Mouse (Mus musculus) Patski (cell line): ENCODE data around the gene Dhx57. TPM values are rescaled to one million over a fixed set of nuclear protein-coding genes. Genes with fewer than 3 reads are reported as not detected.

ENCODE experiments used
- ATAC-seq: fragments of 100-300 bp; one replicate; pipeline ENCODE4 v1.8.0; 2021
- CTCF ChIA-PET: fragments of 350-600 bp; sonication (Branson Sonifier 250); formaldehyde crosslinking; loops from one replicate; lab custom pipeline; 2022; ENCODE audit warnings: inconsistent platforms; lab: Charles Lee
- POLR2A ChIA-PET: fragments of 350-600 bp; sonication (Branson Sonifier 250); formaldehyde crosslinking; loops from one replicate; lab custom pipeline; 2022; ENCODE audit warnings: antibody characterized with exemption, inconsistent platforms; lab: Charles Lee
- DNase-seq: peaks from one replicate; pipeline ENCODE4 v3.0.0-alpha.2; 2011; ENCODE audit warnings: low read depth, low spot score
- H3K27me3 ChIP-seq: fragments of 371-371 bp; one replicate; pipeline ENCODE4 v1.5.1; 2021
- CTCF ChIP-seq: fragments of 100-300 bp; IDR thresholded peaks from one replicate; pipeline ENCODE4 v1.5.1; 2021
- in situ Hi-C: fragments of 300-500 bp; cut with MboI; formaldehyde crosslinking; loops from 3 replicates; pipeline ENCODE4 v1.11.1; 2018; ENCODE audit warnings: low pct_unique_long_range_greater_than_20kb, mixed read lengths
- polyA plus RNA-seq: library from polyadenylated mRNA; unstranded; gene quantifications from one replicate; pipeline ENCODE4 v1.2.3, GENCODE M21; 2021

Dhx57 gene
- polyA plus RNA-seq, 1 experiment from 2014 or later, result 21.1 TPM

DNA sequence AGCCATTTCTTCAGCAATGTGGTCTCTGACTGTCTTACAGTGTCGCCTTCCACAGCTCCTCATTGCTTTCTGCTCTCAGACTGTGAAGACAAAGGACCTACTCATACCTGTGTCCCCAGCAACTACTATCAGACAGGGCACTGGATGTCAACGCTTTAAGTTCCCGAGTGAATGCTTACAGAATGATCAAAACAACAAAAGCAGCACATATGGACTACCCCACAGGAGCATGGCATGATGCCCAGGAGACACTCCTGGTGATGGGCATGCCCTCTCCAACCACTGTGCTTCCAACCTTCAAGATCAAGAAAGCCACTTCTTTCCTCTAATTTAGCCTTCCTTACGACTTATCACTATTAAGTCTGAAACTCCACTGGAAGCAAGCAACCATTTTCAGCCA is 23.2 kb downstream of the Dhx57 start:
- in situ Hi-C loops, result no loop called here
- no peak for DNase-seq
- POLR2A ChIA-PET, result interaction anchor here (0.5 kb wide), 1 partner anchor 26 kb away, joined by 6 read pairs; no protein-coding TSS in a partner anchor
- ATAC-seq, result no peak
- CTCF ChIA-PET, result no interaction called here
- no peaks in the 10 kb centered on the region for H3K27me3 ChIP-seq
- TF ChIP-seq CTCF, result no peak

DNA sequence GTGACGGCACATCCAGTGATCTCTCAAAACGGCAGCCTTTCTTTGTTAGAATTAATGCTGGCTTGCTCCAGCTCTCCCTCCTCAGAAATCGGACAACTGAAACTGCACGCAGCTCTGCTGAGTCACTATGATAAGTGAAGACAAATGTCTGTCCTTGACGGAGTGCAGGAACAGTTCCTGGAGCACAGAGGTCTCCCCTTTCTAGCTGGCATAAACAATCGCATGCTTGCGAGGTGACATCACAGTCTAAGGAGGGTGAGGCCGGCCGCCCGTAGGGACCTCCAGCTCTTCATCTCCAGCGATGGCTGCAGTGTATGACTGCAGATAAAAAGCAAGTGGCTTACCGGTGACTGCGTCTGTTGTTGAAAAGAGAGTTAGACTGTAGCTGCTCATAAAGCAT is 35.1 kb downstream of the Dhx57 start:
- ChIA-PET CTCF (interaction anchor here (0.8 to 1.2 kb wide), 3 partner anchors 9 to 35 kb away, joined by 3 to 4 read pairs (median 3); partner anchors contain the start of genes Dhx57 and Morn2), POLR2A (interaction anchor here (1.7 kb wide), 1 partner anchor 21 kb away, joined by 6 read pairs; no protein-coding TSS in a partner anchor)
- DNase-seq (peak; percentile 61), ATAC-seq (peak; percentile 81)
- H3K27me3 ChIP-seq, result no peaks in the 10 kb centered on the region
- no peak for TF ChIP-seq CTCF
- in situ Hi-C loops, result no loop called here

DNA sequence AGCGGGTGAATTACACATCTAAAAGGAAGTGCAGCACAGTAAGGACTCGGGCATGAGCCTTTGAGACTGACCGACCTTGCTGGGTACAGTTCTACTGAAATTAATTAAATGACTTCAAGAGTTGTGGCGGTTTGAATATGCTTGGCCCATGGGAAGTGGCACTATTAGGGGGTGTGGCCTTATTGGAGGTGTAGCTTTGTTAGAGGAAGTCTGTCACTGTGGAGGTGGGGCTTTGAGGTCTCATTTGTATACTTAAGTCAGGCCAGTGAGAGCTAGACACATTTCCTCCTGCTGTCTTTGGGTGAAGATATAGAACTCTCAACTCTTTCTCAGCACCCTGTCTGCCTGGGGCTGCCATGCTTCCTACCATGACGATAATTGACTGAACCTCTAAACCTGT is 35.9 kb downstream of the Dhx57 start:
- POLR2A ChIA-PET, result interaction anchor here (0.6 to 1.7 kb wide), 2 partner anchors 20 to 31 kb away, joined by 5 to 6 read pairs; no protein-coding TSS in a partner anchor

DNA sequence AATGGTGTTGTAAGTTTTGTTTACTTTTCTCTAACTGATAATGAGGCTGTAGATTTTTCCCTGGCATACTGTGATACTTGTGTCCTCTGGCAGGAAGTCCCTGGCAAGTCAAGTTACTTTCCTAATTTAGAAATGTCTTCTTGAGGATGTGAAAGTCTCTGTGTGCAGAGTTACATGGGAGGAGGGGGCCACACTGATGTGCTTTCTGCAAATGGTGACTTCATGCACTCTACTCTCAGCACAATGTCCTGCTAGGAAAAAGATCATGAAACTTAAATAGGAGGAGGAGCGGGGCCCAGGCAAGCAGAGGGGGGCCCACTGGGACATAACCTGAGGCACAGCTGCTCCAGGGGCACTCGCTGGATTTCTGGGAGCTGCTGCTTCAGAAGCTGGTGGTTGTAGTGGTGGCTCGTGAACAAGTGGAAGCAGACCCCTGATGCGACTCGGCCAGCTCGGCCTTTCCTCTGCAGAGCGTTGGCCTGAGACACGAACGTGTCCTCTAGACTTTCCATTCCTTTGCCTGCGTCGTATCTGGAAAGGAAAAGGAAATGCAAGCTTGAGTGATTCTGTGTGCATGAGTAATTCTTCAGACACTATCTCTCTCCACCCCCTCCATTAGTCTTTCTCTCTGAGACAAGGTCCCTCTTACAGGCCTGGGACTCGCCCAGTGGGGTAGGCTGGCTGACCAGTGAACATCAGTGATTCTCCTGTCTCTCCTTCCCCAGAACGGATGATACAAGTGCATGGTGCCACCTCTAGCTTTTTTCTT is 37.3 kb downstream of the Dhx57 start:
- ChIA-PET POLR2A (no interaction called here), CTCF (interaction anchor here (0.9 to 1.1 kb wide), 2 partner anchors 10 to 29 kb away, joined by 3 to 4 read pairs; partner anchors contain the start of gene Gemin6)
- H3K27me3 ChIP-seq, result no peaks in the 10 kb centered on the region
- peak; percentile 22 for DNase-seq
- ATAC-seq, result peak; percentile 49
- in situ Hi-C loops, result no loop called here
- no peak for TF ChIP-seq CTCF

More for the DNA sequence above, 35.9 kb downstream of the Dhx57 start:
- DNase-seq (no peak), ATAC-seq (no peak)
- H3K27me3 ChIP-seq, result no peaks in the 10 kb centered on the region
- in situ Hi-C loops, result no loop called here
- CTCF ChIA-PET, result no interaction called here
- no peak for TF ChIP-seq CTCF

DNA sequence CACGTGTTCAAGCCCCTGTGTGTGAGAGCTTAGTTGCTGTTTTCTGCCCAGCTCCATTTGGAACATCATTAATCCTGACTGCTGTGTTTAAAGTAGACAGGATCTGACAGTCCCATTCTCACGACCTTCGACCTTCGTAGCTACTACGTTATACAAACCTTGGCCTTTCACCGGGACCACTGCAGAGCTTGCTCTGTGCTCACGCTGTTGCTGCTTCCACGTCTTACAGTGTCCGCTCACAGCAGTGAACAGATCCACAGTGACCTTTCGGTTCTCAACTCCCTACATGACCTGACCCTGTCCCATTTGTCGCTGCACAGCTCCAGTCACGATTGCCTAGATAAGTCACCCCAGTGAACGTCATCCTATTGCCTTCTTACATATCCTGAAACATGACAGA is 47.2 kb downstream of the Dhx57 start:
- ChIA-PET POLR2A (no interaction called here), CTCF (interaction anchor here (1.3 to 1.4 kb wide), 2 partner anchors 8 to 10 kb away, joined by 3 read pairs; no protein-coding TSS in a partner anchor)
- in situ Hi-C loops, result no loop called here
- no peak for TF ChIP-seq CTCF
- no peaks in the 10 kb centered on the region for H3K27me3 ChIP-seq
- DNase-seq, result no peak
- no peak for ATAC-seq

DNA sequence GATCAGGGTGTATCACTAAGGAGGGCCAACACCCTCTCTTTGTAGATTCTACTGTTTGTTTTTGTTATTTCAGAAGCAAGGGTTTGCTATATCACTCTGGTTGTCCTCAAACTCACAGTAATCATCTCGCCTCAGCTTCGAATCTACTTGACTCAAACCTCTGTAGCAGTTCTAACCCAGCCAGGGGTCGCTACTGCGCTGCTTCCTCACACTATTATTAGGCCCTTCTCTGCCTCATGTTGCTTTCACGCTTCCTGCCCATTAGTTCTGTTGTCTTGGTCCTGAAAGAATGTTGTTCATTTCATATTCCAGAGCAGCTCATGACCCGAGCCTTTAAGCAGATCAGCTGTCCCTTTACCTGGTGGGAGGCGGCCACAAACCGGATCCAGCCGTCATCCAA is 48.7 kb downstream of the Dhx57 start:
- no peak for ATAC-seq
- no peak for TF ChIP-seq CTCF
- no peaks in the 10 kb centered on the region for H3K27me3 ChIP-seq
- POLR2A ChIA-PET, result interaction anchor here (0.7 to 1.1 kb wide), 2 partner anchors 9 to 26 kb away, joined by 5 to 6 read pairs; no protein-coding TSS in a partner anchor
- in situ Hi-C loops, result no loop called here
- DNase-seq, result no peak
- CTCF ChIA-PET, result no interaction called here

DNA sequence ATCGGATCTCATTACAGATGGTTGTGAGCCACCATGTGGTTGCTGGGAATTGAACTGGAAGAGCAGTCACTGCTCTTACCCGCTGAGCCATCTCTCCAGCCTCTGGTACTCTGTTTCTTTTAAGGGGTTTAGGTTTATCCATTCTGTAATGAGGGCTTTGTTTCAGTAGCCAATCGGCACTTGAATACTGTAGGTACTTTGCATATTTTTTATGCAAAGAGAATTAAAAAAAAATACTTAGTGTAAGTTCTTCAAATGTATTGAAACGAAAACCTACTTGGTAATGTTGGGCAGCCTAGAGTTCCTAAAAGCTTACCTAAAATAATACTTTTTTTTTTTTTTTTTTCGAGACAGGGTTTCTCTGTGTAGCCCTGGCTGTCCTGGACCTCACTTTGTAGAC is 52.8 kb downstream of the Dhx57 start:
- H3K27me3 ChIP-seq, result no peaks in the 10 kb centered on the region
- ChIA-PET CTCF (interaction anchor here (1.1 kb wide), 1 partner anchor 179 kb away, joined by 3 read pairs; no protein-coding TSS in a partner anchor), POLR2A (no interaction called here)
- no peak for ATAC-seq
- DNase-seq, result no peak
- in situ Hi-C loops, result no loop called here
- no peak for TF ChIP-seq CTCF

DNA sequence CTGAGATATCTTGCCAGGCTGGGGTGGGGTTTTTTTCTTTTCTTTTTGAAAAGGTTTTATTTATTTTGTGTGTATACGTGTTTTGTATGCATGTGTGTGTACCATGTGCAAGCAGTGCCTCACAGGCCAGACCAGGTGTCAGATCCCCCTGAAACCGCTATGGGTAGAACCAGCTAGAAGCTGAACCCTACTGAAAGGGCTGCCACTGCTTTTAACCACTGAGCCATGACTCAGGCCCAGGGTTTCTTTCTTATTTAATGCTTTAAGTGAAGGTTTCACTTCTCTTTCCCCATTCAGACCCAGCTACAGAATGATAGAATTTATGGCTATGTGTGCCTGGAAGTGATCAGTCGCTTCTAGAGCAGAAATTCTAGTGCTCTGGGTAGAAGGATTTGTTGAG is 53.5 kb downstream of the Dhx57 start:
- DNase-seq (no peak), ATAC-seq (no peak)
- TF ChIP-seq CTCF, result no peak
- ChIA-PET POLR2A (interaction anchor here (1.4 kb wide), 1 partner anchor 13 kb away, joined by 4 read pairs; the partner anchor contains the start of gene Gemin6), CTCF (interaction anchor here (0.9 to 1.5 kb wide), 3 partner anchors 9 to 780 kb away, joined by 3 to 4 read pairs (median 3); no protein-coding TSS in a partner anchor)
- H3K27me3 ChIP-seq, result no peaks in the 10 kb centered on the region
- in situ Hi-C loops, result no loop called here

DNA sequence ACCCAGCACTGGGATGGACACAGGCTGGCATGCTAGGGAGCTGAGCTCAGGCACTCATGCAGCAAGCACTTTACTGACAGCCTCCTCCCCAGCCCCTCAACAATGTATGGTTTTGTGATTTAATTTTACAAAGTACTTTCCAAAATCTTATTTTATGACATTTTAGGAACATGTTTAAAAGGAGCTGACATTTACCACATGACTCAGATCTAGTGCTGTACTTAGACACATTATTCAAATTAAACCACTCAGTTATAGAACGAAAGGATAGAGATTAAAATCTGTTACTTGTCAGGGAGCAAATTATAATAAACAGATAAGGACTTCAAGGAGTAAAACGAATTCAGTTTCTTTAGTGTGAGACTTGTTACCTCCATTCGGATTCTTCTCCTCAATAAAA is 54.8 kb downstream of the Dhx57 start:
- DNase-seq, result no peak
- no peak for ATAC-seq
- in situ Hi-C loops, result no loop called here
- no peaks in the 10 kb centered on the region for H3K27me3 ChIP-seq
- ChIA-PET CTCF (interaction anchor here (1.1 to 1.7 kb wide), 4 partner anchors 8 to 11 kb away, joined by 3 to 4 read pairs (median 4); partner anchors contain the start of gene Gemin6), POLR2A (interaction anchor here (1.4 to 2.2 kb wide), 2 partner anchors 12 to 20 kb away, joined by 4 to 6 read pairs; partner anchors contain the start of gene Gemin6)
- no peak for TF ChIP-seq CTCF

DNA sequence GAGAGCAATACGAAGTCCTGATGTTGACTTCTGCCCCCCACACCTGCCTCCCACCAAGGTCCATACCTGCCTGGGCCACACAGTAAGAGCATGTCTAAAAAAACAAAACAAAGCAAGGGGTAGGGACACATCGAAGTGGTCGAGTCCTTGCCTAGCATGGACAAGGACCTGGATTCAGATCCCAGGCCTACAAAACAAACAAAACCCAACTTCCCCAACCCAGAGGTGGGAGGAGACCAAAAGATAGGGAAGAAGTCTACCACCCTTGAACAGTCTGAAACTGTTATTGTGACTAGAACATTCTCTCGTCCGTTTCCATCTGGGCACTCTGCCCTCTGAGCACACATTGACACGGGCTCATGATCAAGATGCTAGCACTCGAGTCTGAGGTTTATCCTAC is 55.9 kb downstream of the Dhx57 start:
- in situ Hi-C loops, result no loop called here
- DNase-seq (no peak), ATAC-seq (no peak)
- POLR2A ChIA-PET, result interaction anchor here (0.7 to 2.2 kb wide), 2 partner anchors 21 to 46 kb away, joined by 6 to 7 read pairs; no protein-coding TSS in a partner anchor
- no peaks in the 10 kb centered on the region for H3K27me3 ChIP-seq
- CTCF ChIA-PET, result interaction anchor here (1.1 to 1.7 kb wide), 2 partner anchors 10 kb away, joined by 3 to 4 read pairs; partner anchors contain the start of gene Gemin6
- TF ChIP-seq CTCF, result no peak
